Mouse (Mus musculus): ENCODE results near the gene Gm10097. TPM values are rescaled to one million over a fixed set of nuclear protein-coding genes. Genes with fewer than 3 reads are reported as not detected.

Gm10097 gene
- polyA plus RNA-seq, 1 experiment = not detected

- no peak for DNase-seq
- no peaks in the 10 kb centered on the region for H3K4me1 ChIP-seq (replicated peaks; ENCODE audit: control insufficient read depth, insufficient read depth, low read length)
- no peak overlapping the region for H3K4me3 ChIP-seq (ENCODE audit: control insufficient read depth, insufficient read depth, low read length)
- WGBS = 97% methylated on average over 15 of the region's 15 CpGs
- no peaks in the 10 kb centered on the region for H3K27me3 ChIP-seq (ENCODE audit: control insufficient read depth, insufficient read depth, low read length)
- no peak overlapping the region for H3K27ac ChIP-seq (ENCODE audit: control insufficient read depth, insufficient read depth, low read length)
- TF ChIP-seq POLR2A (IDR thresholded peaks at IDR 0.05; ENCODE audit: control insufficient read depth, extremely low read depth, insufficient read depth, low read length, poor library complexity) = no peak
- no peak for TF ChIP-seq CTCF (IDR thresholded peaks at IDR 0.05; ENCODE audit: borderline replicate concordance, control insufficient read depth, extremely low read depth, insufficient read depth, low read length, poor library complexity)
- H3K36me3 ChIP-seq (ENCODE audit: control insufficient read depth, insufficient read depth, low read length) = peaks cover 33% of the 10 kb centered on the region
These were observed 36.6 kb upstream of the Gm10097 start for GRCm38 (mm10) chr10:5032192-5033048.

GRCm38 (mm10) chr10:5041254-5041653, 27.7 kb upstream of the Gm10097 start:
- TF ChIP-seq CTCF (IDR thresholded peaks at IDR 0.05; ENCODE audit: borderline replicate concordance, control insufficient read depth, extremely low read depth, insufficient read depth, low read length, poor library complexity) = no peak
- TF ChIP-seq POLR2A (IDR thresholded peaks at IDR 0.05; ENCODE audit: control insufficient read depth, extremely low read depth, insufficient read depth, low read length, poor library complexity) = no peak
- Histone ChIP-seq H3K4me1 (replicated peaks; ENCODE audit: control insufficient read depth, insufficient read depth, low read length) (no peaks in the 10 kb centered on the region), H3K27me3 (ENCODE audit: control insufficient read depth, insufficient read depth, low read length) (no peaks in the 10 kb centered on the region), H3K27ac (ENCODE audit: control insufficient read depth, insufficient read depth, low read length) (no peak overlapping the region), H3K36me3 (ENCODE audit: control insufficient read depth, insufficient read depth, low read length) (peaks cover 45% of the 10 kb centered on the region), H3K4me3 (ENCODE audit: control insufficient read depth, insufficient read depth, low read length) (no peak overlapping the region)
- WGBS = 88% methylated on average over 8 of the region's 8 CpGs
- DNase-seq = no peak

- no peak for DNase-seq
- TF ChIP-seq POLR2A (IDR thresholded peaks at IDR 0.05; ENCODE audit: control insufficient read depth, extremely low read depth, insufficient read depth, low read length, poor library complexity) (no peak), CTCF (IDR thresholded peaks at IDR 0.05; ENCODE audit: borderline replicate concordance, control insufficient read depth, extremely low read depth, insufficient read depth, low read length, poor library complexity) (no peak)
- Histone ChIP-seq H3K27ac (ENCODE audit: control insufficient read depth, insufficient read depth, low read length) (no peak overlapping the region), H3K27me3 (ENCODE audit: control insufficient read depth, insufficient read depth, low read length) (no peaks in the 10 kb centered on the region), H3K36me3 (ENCODE audit: control insufficient read depth, insufficient read depth, low read length) (peaks cover 49% of the 10 kb centered on the region), H3K4me1 (replicated peaks; ENCODE audit: control insufficient read depth, insufficient read depth, low read length) (no peaks in the 10 kb centered on the region), H3K4me3 (ENCODE audit: control insufficient read depth, insufficient read depth, low read length) (no peak overlapping the region)
- WGBS = 95% methylated on average over 8 of the region's 8 CpGs
These were observed 24.5 kb upstream of the Gm10097 start for GRCm38 (mm10) chr10:5044481-5044880.

- Histone ChIP-seq H3K27me3 (ENCODE audit: control insufficient read depth, insufficient read depth, low read length) (no peaks in the 10 kb centered on the region), H3K27ac (ENCODE audit: control insufficient read depth, insufficient read depth, low read length) (no peak overlapping the region), H3K4me1 (replicated peaks; ENCODE audit: control insufficient read depth, insufficient read depth, low read length) (no peaks in the 10 kb centered on the region), H3K36me3 (ENCODE audit: control insufficient read depth, insufficient read depth, low read length) (peaks cover 49% of the 10 kb centered on the region), H3K4me3 (ENCODE audit: control insufficient read depth, insufficient read depth, low read length) (no peak overlapping the region)
- TF ChIP-seq CTCF (IDR thresholded peaks at IDR 0.05; ENCODE audit: borderline replicate concordance, control insufficient read depth, extremely low read depth, insufficient read depth, low read length, poor library complexity) (no peak), POLR2A (IDR thresholded peaks at IDR 0.05; ENCODE audit: control insufficient read depth, extremely low read depth, insufficient read depth, low read length, poor library complexity) (no peak)
- no peak for DNase-seq
- WGBS = 94% methylated on average over 7 of the region's 7 CpGs
These were observed 23.8 kb upstream of the Gm10097 start for GRCm38 (mm10) chr10:5045213-5045612.

GRCm38 (mm10) chr10:5045671-5046070, 23.3 kb upstream of the Gm10097 start:
- TF ChIP-seq POLR2A (IDR thresholded peaks at IDR 0.05; ENCODE audit: control insufficient read depth, extremely low read depth, insufficient read depth, low read length, poor library complexity) (no peak), CTCF (IDR thresholded peaks at IDR 0.05; ENCODE audit: borderline replicate concordance, control insufficient read depth, extremely low read depth, insufficient read depth, low read length, poor library complexity) (no peak)
- H3K27me3 ChIP-seq (ENCODE audit: control insufficient read depth, insufficient read depth, low read length) = no peaks in the 10 kb centered on the region
- H3K36me3 ChIP-seq (ENCODE audit: control insufficient read depth, insufficient read depth, low read length) = peaks cover 49% of the 10 kb centered on the region
- WGBS = 98% methylated on average over 5 of the region's 5 CpGs
- no peaks in the 10 kb centered on the region for H3K4me1 ChIP-seq (replicated peaks; ENCODE audit: control insufficient read depth, insufficient read depth, low read length)
- DNase-seq = no peak
- H3K4me3 ChIP-seq (ENCODE audit: control insufficient read depth, insufficient read depth, low read length) = no peak overlapping the region
- no peak overlapping the region for H3K27ac ChIP-seq (ENCODE audit: control insufficient read depth, insufficient read depth, low read length)

GRCm38 (mm10) chr10:5056243-5056735, 12.7 kb upstream of the Gm10097 start:
- Histone ChIP-seq H3K27ac (ENCODE audit: control insufficient read depth, insufficient read depth, low read length) (no peak overlapping the region), H3K4me1 (replicated peaks; ENCODE audit: control insufficient read depth, insufficient read depth, low read length) (no peaks in the 10 kb centered on the region), H3K27me3 (ENCODE audit: control insufficient read depth, insufficient read depth, low read length) (no peaks in the 10 kb centered on the region), H3K36me3 (ENCODE audit: control insufficient read depth, insufficient read depth, low read length) (peaks cover 40% of the 10 kb centered on the region), H3K4me3 (ENCODE audit: control insufficient read depth, insufficient read depth, low read length) (no peak overlapping the region)
- TF ChIP-seq POLR2A (IDR thresholded peaks at IDR 0.05; ENCODE audit: control insufficient read depth, extremely low read depth, insufficient read depth, low read length, poor library complexity) (no peak), CTCF (IDR thresholded peaks at IDR 0.05; ENCODE audit: borderline replicate concordance, control insufficient read depth, extremely low read depth, insufficient read depth, low read length, poor library complexity) (no peak)
- DNase-seq = no peak
- WGBS = 97% methylated on average over 10 of the region's 10 CpGs
